Mouse (Mus musculus) right cerebral cortex, postnatal 10 days (tissue): ENCODE data around the gene Pars2.

Experiments
- DNase-seq, 2 experiments: peaks; one replicate each; pipeline ENCODE4 v3.0.0; 2021; ENCODE audit warnings: low spot score in 2 of 2

Gene Pars2

DNA sequence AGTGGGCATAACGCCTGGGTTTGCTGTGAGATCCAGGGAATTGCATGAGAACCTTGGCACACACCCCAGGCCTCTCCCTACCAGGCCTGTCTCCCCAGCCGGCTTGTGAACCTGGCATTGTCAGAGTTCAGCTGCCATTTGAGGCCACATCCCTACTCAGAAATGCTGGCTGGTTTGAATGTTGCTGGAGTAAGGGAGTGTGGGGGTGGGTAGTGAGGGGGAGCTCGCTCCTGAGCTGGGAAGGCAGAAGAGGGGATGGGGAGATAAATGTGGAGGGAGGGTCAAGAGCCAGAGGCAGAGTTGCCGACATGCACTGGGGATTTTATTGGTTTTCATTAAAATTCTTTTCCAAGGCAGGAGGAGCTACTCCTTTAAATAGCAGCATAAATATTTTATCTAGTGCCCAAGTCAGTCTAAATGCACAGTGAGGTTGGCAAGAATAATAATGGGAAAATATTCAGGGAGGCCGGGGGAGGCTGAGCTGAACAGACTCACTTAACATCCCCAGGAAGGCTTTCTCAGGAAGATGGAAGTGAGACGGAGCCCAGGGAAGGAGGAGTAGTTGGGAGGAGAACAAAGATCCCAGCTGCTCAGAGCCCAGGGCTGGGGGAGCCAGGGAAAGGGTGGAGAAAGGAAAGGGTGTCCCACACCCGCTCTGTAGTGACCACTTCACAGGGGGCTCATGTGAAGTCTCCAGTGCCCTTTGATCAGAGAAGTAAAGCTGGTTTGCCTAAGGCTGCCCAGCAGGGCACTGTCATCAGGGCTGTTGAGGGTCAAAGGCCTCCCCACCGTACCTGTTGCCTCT is 17.4 kb upstream of the Pars2 start:
- peak; percentile 61 to 71 for DNase-seq

DNA sequence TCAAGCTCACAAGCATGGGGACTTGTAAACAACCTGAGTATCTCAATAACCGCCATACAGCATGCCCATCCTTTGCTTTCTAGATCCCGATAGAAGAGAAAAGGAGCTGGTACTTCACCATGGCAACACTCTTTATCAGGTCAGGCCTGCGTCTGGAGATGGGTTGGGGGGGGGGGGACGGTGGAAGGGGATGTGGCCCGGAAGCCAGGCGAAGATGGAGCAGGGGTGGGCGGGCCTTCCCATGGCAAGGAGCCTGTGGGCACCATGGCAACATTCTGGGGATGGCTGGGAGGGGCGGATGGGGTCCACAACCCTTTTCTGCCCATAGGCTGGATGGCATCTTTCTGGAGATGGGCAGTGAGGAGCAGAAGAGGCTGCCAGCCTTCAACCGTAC is 16.8 kb upstream of the Pars2 start:
- DNase-seq: peak in 1 of 2 experiments; percentile 60

DNA sequence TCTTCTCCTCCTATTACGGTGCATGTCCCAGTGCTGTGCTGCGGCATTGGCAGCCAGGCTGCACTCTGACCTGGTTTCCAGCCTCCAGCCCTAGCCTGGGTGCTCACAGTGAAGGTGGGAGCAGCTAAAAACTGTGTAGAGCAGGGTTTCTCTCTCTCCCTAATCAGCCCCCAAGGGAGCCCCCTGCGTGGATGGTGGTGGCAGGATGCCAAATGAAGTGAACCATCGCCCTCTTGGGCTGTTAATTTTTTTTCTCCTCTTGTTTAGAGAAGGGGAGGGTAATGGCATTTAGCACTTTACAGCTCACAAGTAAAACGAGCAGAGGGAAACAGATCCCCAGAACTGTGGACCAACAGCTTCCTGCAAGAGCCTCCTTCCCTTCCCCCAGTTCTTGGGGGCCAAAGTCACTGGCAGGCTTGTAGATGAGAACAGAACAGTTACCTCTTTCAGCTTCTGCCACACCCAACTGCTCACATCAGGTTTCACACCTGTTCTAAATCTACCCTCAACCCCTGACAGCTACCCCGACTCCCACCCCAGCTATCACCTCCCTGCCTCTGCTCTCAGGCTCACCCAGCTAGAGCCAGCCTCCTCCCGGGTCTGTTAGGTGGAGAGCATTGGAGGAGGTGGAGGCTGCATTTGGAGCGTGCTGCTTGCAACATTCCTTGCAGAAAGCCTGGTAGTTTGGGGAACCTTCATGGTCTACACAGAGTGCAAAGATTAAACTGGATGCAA is 7.2 kb upstream of the Pars2 start:
- DNase-seq: no peak

DNA sequence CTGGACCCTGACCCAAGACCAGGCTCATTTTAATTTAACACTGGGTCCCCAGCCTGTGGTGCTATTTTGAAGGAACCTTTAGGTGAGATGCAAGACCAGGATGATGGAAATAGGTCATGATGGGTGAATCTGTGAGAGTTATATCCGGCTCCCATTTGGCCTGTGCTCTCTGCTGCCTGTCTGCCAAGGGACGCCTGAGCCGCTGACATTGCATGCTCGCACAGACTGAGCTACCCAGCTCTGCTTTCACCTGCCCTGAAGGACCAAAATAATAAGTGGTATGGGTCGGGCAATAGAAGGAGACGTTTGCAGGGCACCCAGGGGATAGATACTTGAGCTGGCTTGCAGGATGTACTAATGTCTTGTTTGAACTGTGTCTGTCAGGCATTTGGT is 6.7 kb upstream of the Pars2 start:
- DNase-seq: no peak

DNA sequence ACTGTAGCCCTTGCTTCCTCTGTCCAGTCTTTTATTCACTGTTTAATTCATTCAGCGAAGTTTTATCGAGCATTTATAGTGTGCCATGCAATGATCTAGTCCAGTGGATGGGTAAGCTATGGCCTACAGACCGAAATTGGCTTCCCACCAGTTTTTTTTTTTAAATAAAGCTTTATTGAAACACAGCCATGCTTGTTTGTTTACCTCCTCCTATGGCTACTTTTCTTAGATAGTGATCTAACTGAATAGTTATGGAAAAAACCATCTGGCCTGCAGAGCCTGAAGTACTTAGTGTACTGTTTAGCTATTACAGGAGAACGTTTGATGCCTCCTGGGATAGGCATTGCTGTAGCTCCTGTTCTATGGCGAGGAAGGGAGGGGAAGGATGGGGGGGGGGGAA is 5.1 kb upstream of the Pars2 start:
- DNase-seq: no peak

DNA sequence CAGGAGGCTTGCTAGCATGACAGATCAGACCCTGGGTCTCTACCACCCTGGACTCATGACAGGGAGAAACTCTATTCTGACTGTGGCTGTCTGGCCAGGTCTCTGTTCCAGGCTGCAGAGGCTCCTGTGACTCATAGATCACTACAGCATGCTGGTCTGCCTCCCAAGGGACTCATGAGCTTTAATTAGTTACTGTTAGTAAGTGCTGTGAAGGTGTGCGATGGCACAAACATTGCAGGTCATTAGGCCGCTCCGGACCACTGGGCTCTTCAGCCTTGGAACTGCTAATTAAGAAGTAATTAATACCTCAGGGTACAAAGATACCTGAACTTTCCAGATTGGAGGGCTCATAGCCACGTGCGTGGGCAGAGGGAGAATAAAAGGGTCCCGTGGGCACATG is 3.7 kb upstream of the Pars2 start:
- DNase-seq: no peak

DNA sequence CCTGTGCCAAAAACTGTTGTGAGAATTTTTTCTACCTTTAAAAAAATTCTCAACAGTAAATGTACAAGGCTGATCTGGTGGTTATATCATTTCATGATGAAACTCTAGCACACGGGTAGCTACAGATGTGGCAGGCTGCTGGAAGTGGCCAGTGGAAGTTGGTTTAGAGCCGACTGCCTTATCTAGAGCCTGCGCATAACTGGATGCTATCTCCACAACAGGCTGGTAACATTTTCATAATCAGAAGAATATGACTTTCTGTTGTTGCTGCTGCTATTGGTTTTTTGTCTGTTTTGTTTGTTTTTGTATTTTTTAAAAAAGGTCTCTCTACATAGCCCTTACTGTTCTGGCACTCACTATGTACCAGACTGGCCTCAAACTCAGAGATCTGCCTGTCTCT is 1.7 kb downstream of the Pars2 start:
- no peak for DNase-seq

DNA sequence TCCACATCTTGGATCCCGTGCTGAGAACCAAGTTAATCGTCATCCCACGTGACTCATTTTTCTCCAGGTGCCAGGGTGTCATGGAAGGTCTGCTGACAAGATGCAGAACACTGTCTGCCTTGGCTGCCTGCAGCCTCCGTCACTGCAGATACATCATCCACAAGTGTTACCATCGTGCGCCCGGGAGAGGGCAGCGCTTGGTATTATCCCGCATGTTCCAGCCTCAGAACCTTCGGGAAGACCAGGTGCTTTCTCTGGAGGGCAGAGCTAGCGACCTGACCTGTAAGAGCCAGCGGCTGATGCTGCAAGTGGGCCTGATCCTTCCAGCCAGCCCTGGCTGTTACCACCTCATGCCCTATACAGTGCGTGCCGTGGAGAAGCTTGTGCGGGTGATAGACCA is 2.2 kb downstream of the Pars2 start:
- DNase-seq: no peak

DNA sequence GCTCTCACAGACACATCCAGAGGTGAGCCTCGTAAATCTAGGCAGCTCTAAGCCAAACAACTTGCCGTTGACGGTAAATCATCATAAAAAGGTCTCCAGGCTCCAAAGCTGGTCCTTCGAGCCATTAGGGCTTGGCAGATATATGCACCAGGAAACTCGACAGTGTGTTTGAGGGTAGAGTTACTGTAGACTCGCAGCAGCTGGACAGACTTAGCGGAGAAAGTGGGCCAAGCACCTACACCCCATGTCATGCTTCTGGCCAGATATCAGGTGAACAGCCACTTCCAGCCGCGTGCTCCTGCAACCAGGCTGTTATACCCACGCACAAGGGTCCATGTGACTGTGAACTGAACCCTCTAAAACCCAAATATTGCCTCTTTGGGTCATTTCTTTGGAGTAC is 4.8 kb downstream of the Pars2 start:
- DNase-seq: no peak

DNA sequence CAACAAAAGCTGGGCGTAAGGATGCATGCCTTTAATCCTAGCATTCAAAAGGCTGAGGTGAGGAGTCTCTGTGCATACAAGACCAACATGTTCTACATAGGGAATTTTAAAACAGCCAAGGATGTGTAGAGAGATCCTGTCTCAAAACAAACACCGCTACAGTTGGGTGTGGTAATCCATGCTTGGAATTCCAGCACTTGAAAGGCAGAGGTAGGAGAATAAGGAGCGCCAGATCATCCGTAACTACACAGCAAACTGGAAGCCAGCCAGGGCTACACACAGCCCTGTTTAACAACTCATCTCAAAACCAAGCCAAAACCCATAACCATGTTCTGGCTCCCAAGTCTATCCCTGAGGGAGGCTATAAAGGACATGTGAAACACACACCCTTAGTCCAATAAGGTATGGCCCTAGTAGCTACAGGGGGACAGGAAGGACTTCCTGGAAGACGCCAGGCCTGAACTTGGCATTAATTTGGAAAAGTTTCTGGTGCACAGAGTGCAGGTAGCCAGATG is 13.1 kb downstream of the Pars2 start:
- no peak for DNase-seq

DNA sequence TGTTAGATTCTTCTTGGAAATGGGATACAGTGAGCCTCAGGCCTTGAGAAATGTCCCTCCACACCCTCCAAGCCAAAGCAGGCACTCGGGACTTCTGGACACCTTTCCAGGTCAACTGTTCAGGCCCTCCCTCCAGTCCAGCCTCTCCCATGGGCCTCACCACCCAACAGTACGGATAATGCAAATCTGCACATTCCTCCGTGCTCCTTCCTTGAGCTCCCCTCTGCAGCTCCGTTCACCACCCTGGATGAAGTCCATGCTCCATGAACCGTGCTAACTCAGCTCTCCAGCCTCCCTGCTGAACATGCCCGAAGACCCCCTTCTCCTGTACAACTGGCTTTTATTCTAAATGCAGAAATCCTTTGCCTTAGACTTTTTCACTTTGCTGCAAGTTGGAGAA is 13.8 kb downstream of the Pars2 start:
- no peak for DNase-seq

DNA sequence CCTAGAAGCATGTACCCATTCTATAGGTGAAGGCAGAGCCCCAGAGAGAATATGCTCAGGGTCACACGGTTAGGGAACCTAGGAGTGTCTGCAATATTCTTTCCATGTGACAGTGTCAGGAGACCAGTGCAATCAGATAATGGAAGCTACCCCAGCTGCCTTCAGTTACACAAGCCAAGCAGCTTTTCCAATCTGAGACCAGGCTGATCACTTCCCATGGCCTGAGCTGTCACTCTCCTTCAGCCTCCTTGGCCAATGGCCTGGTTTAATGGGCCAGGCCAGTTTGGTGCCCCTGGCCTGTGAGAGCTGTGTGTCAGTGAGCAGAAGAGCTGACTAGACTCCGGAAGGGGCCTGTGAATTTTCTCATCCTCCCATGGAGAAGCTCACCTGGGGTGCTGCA is 14.4 kb downstream of the Pars2 start:
- DNase-seq: no peak

DNA sequence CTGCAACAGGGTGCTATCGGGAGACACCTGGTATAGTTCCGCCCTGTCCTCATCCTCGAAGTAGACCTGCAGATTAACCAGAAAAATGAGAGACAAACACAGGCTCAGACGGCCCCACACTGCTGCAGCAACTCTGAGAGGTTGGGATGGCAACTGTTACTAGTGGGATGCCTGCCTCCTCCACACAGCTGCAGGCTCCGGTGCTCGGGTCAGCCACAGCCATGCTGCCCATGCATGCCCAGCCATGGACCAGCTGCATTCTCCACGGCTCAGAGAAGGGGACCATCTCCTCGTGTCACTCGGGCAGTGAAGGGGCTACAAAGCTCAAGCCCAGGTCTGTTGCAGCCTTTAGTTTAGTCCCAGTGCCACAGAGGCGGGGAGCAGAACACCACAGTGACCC is 14.8 kb downstream of the Pars2 start:
- no peak for DNase-seq

DNA sequence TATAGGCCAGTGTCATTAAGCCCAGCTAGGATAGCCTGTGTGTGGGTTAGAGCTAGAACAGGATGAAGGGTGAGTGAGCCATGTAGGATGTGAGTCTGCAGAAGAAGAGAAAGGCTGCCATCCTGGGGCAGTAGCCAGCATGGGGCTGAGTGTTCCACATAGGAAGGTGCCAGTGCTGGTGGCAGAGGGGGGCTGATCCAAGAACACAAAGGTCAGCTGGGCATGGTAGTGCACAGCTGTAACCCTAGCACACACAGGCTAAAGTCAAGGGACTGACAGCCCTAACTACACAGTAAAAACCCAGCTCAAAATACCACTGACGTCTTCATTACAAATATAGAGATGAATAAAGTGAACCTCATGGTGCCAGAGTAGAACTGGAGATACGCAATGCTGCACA is 15.7 kb downstream of the Pars2 start:
- DNase-seq: no peak

DNA sequence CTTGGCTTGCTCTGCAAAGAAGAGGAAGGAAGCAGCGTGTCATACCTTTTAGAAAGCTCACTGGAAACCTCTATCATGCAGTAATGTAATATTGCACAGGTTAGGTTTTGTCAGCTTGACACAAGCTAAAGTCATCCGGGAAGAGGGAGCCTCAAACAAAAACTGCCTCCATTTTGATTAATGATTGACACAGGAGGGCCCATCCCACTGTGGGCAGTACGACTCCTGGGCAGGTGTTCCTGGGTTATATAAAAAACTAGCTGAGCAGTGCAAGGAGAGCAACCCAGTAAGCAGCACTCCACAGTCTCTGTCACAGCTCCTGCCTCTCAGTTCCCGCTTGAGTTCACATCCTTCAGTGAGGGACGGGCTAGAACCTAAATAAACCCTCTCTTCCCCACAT is 25.9 kb downstream of the Pars2 start:
- DNase-seq: no peak

DNA sequence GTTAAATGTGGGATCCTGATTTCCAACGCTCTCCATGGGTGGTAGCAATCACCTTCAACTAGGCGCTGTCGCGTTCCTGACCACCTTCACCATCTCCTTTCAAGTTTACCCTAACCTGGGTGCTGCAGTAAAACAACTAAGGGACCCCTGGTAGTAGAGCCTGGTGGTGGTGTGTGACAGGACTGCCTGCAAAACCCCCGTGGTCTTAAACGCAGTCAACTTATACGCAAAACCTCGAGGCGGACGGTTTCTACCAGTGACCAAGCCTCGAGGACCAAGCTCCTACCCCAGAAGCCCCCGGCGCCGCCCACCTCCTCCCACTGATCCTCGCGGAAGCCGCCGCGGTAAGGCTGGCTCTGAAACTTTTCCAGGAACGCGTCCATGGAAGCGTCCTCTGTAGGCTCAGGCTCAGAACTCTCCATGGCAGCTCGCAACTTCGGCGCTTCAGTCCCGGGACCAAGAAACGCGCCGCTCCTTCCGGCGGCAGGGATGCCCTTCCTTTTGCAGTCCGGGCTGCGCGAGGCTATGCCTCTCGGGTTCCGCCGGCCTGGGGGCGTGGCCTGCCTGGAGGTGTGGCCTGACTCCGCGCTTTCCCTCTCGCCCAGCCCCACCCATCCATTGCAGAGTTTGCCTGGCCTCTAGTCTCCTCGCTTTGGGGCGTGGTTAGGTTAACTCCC is 27.7 kb downstream of the Pars2 start, which contains the start of gene Ttc4:
TSS of gene Ttc4 (minus strand) at position 503 of the 677 bp plus-strand sequence.
- DNase-seq: peak; percentile 89 to 93

DNA sequence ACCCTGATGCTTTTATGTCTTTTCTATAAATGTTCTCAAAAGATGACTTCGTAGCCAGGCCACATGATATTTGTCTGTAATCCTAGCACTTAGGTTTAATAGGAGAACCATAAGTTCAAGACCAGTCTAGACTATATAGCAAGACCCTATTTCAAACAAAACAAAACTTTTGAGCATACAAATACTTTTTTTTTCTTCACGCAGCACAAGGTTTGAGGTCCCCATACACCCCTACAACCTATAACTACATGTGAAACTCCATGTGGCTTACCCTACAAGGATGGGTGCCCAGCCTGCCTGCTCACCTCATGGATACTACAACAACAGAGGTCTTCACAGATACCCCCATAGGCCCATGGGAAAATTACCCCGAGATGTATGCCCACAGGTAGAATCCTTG is 28.3 kb downstream of the Pars2 start:
- DNase-seq: no peak

DNA sequence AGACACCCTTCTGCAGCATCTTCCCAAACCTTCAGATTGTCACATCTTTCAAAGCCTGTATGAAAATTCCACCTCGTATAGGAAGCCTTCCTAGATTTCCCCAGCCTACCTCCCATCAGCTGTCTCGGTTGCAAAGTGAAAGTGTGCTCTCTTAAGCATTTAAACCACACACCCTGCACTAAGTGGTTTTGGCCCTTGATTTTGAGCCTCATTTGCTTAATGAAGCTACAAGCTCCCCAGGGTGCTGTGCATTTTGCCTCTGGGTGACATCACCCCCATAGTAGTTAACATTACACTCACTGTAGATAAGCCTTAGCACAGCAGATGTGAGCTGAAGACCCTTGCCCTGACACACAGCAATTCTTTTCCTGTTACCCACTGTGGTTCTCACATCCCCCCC is 30.1 kb downstream of the Pars2 start:
- no peak for DNase-seq

DNA sequence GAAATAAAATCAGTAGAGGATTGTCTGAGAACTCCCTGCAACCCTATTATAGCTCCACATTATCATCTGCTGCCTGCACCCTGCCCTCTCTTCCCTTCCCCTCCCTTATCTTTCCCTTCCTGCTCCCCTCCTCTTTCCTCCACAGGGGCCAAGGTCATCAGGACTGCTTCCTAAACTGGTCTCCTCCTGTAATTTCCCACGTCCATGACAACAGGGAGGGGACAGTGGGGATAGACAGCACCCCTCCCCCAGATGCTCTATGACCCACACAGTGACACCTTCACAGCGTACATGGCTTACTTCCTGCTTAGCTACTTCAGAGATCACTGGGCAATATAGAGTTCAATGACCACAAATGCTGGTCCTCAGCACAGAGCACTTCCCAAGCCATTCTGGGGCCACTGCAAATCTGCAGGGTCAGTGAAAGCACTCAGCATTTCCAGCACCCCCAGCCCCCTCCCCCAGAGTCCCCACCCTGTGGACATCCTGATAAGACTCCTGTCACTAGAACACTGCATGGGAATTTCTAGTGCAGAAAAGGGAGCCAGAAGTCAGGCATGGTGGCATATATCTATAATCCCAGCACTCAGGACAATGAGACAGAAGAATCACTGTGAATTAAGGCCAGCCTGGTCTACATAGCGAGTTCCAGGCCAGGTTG is 37.9 kb downstream of the Pars2 start:
- no peak for DNase-seq

DNA sequence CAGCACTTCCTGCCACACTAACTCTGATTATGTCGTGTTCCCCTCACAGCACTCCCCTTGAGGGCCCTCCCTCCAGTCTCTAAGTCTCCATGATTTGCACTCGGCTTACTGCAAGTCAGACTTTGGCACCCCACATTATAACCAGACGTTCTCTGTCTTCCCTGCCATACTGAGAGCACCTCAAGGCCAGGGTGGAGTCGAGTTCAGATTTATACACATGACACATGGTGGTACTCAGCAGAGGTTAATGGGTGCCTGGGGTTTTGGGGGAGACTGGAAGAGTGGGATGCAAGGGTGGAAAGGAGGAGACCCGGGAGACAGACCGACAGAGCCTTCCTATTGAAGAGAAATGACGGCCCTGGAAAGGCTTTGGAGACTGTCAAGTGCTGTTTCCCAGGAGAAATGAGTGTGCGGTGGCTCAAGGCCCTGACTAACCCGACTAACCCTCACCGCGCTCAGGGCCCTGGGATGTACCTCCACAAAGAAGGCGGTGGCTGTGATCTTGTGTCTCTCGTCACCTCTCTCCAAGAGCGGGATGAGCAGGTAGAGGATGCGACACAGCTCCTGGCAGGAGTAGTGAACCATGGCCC is 43.1 kb downstream of the Pars2 start:
- DNase-seq: no peak

DNA sequence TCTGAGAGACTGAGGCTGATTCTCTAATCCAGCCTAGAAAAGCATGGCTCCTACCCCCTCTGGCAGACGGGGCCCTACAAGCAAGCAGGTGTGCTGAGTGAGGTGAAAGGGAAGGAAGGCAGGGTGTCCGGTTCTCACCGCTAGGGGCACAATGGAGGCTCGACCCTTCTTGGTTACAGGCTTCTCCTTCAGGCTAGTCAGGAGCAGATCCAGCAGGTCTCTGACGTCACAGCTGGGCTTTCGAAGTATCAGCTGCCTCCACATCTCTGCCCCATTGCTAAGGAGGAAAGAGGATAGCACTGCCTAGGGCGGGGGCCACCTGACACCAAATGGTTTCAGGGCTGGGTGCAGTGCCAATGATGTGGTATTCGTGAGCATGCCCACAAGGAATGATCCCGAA is 49.1 kb downstream of the Pars2 start:
- DNase-seq: peak; percentile 47 to 66

DNA sequence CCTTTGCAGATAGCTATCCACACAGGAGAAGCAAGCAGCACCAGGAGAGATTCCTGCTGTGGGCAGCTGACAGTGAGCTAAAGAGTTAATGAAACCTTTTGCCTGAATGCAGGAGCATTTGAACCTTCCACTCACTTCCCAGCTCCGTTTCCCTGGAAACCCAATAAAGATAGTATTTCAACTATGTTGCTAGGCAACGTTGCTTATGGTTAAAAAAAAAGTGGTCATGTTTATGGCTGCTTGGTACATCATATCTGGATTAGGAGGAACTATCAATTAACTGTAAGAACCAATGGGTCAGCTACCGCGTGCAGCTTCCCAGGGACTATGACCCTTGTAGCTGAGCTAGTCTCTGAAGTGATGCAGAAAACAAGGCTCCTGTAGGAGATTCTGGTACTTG is 49.9 kb downstream of the Pars2 start:
- DNase-seq: peak; percentile 38 to 61
